Mouse (Mus musculus): ENCODE measurements around the gene Zfp385c. TPM values are rescaled to one million over a fixed set of nuclear protein-coding genes. Genes with fewer than 3 reads are reported as not detected.

The Zfp385c gene
- polyA plus RNA-seq, 1 experiment from 2014 or later: 0.26 TPM

DNA sequence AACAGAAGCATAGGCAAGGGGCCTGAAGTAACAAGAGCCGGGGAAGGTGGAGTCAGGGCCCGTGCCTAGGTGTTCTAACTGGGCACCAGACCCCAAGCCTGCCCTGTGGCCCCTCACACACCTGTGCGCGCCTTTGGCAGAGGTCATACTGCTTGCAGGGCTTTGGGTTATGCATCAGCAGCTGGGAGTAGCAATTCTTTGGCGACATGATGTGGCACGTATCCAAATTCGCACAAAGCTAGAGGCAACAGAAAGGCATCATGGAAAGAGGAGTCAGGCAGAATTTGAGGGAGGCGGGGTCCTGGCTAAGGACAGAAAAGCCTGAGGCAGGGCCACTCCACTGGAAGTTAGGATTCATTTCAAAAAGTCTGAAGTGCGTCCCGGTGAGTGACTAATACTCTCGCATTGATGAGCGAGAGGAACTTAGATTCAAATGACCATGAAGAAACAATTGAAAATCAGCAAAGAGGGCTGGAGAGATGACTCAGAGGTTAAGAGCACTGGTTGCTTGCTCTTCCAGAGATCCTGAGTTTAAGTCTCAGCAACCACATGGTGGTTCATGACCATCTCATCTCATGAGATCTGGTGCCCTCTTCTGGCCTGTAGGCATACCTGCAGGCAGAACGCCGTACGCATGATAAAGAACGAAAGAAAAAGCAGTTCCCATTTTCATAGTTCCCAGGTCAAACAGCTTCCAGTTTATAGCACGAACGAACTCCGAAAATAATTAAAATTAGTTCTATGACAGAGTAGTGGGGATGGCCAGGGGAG, 10.0 kb upstream of the Zfp385c start:
- Histone ChIP-seq H3K36me3 (ENCODE audit: control insufficient read depth, insufficient read depth, low read length) (peaks cover 8% of the 10 kb centered on the region), H3K4me3 (ENCODE audit: low read length) (peak overlapping the region; percentile 31), H3K9me3 (ENCODE audit: control insufficient read depth, low read length) (no peaks in the 10 kb centered on the region), H3K4me2 (ENCODE audit: low read depth, low read length) (peak overlapping the region; percentile 55), H3K9ac (ENCODE audit: low read length) (no peak overlapping the region), H3K27ac (ENCODE audit: low read length) (no peak overlapping the region), H3K27me3 (ENCODE audit: control insufficient read depth, insufficient read depth, low read depth, low read length) (no peaks in the 10 kb centered on the region), H3K4me1 (replicated peaks; ENCODE audit: control insufficient read depth, insufficient read depth, low read length) (peaks cover 6% of the 10 kb centered on the region)
- WGBS: 37% methylated on average over 19 of the region's 19 CpGs
- ATAC-seq (ENCODE audit: low read depth): 0 out of 2 replicates have a peak, but pooled peaks have one; percentile 12

DNA sequence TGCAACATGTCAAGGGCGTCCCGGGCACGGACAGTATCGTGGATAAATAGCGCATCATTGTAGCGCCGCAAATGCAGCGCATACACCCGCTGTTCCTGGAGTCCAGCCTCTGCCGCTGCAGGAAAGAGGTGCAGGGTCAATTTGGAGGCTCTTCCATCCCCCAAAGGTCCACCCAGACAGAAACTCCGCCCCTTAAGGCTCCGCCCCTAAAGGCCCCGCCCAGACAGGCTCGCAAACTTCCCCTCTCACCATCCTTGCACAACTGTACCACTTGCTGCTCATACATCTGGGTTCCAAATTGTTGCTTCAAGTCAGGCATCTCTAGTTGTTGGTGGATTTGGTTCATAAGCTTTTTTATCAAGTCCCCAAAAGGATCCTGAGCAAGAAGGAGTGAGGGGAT, 9.0 kb upstream of the Zfp385c start:
- 6% methylated on average over 14 of the region's 14 CpGs for WGBS
- H3K27ac ChIP-seq (ENCODE audit: low read length): no peak overlapping the region

DNA sequence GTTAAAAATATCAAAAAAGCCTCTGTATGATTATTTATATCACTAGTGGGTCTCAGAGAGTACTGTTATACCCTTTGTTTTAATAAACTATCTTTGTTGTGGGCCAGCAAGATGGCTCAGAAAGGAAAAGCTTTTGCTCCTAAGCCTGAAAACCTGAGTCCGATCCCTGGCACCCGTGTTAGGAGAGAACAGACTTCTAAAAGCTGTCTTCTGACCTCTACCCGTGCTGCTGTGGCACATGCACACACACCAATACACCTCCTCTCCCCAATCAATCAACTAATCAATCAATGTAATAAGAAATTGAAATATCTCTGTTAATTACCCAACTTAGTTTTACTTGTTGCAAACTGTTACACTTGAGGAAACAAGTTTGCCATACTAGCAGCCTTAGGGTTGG, 8.5 kb upstream of the Zfp385c start:
- ATAC-seq (ENCODE audit: low read depth): no peak
- Histone ChIP-seq H3K27ac (ENCODE audit: low read length) (no peak overlapping the region), H3K9ac (ENCODE audit: low read length) (no peak overlapping the region), H3K4me3 (ENCODE audit: low read length) (no peak overlapping the region), H3K4me2 (ENCODE audit: low read depth, low read length) (peak overlapping the region; percentile 32), H3K27me3 (ENCODE audit: control insufficient read depth, insufficient read depth, low read depth, low read length) (no peaks in the 10 kb centered on the region), H3K36me3 (ENCODE audit: control insufficient read depth, insufficient read depth, low read length) (no peaks in the 10 kb centered on the region; the same call in 1 of the 2 replicates), H3K4me1 (replicated peaks; ENCODE audit: control insufficient read depth, insufficient read depth, low read length) (peaks cover 6% of the 10 kb centered on the region), H3K9me3 (ENCODE audit: control insufficient read depth, low read length) (no peaks in the 10 kb centered on the region)
- 75% methylated on average over 3 of the region's 3 CpGs for WGBS

More for the DNA sequence above, 9.0 kb upstream of the Zfp385c start:
- Histone ChIP-seq H3K9ac (ENCODE audit: low read length) (no peak overlapping the region), H3K4me3 (ENCODE audit: low read length) (peak overlapping the region; percentile 29), H3K4me2 (ENCODE audit: low read depth, low read length) (peak overlapping the region; percentile 32), H3K36me3 (ENCODE audit: control insufficient read depth, insufficient read depth, low read length) (no peaks in the 10 kb centered on the region; the same call in 1 of the 2 replicates), H3K9me3 (ENCODE audit: control insufficient read depth, low read length) (no peaks in the 10 kb centered on the region), H3K27me3 (ENCODE audit: control insufficient read depth, insufficient read depth, low read depth, low read length) (no peaks in the 10 kb centered on the region), H3K4me1 (replicated peaks; ENCODE audit: control insufficient read depth, insufficient read depth, low read length) (peaks cover 6% of the 10 kb centered on the region)
- ATAC-seq (ENCODE audit: low read depth): peak; percentile 56; the same call in 1 of the 2 replicates

DNA sequence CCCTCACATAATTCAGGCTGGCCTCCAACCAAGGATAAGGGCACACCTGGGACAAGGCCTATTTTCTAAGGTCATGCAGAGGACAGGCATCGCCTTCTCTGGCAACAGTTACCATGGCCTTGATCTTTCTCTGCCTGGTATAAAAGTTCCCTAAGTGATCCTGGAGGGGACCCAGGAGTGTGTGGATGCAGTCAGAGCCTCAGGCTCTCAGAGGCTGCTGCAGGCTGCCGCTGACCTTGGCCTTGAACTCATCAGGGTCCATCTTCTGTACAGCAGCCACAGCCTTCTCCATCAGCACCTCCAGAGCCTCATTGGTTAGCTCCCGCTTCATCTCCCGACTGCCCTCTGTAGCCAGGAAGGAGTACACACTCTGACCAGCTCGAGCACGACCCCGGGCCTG, 5.7 kb upstream of the Zfp385c start:
- no peaks in the 10 kb centered on the region for H3K36me3 ChIP-seq (ENCODE audit: control insufficient read depth, insufficient read depth, low read length)
- 72% methylated on average over 7 of the region's 7 CpGs for WGBS
- H3K4me2 ChIP-seq (ENCODE audit: low read depth, low read length): no peak overlapping the region
- H3K9ac ChIP-seq (ENCODE audit: low read length): no peak overlapping the region
- H3K4me3 ChIP-seq (ENCODE audit: low read length): no peak overlapping the region
- peaks cover 4% of the 10 kb centered on the region for H3K4me1 ChIP-seq (replicated peaks; ENCODE audit: control insufficient read depth, insufficient read depth, low read length)
- no peak overlapping the region for H3K27ac ChIP-seq (ENCODE audit: low read length)
- no peaks in the 10 kb centered on the region for H3K9me3 ChIP-seq (ENCODE audit: control insufficient read depth, low read length)
- no peaks in the 10 kb centered on the region for H3K27me3 ChIP-seq (ENCODE audit: control insufficient read depth, insufficient read depth, low read depth, low read length)
- no peak for ATAC-seq (ENCODE audit: low read depth)

DNA sequence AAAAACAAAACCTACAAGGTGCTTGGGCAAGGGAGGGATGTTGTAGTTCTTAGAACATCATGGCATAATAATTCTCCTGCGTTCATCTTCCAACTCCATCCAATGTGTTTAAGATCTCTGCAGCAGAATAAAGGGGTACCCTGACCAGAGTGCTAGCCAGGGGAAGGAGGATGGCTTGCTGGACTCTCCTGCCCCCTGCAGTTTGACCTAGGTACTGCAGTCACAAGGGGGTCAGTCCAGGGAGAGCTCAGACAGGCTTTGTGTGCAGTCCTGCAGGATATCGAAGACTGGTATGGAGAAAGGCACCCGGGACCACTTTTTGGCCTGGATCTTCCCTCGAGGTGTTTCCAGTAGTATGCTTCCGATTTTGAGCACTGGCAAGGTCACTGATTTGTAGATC, 2.7 kb upstream of the Zfp385c start:
- no peak overlapping the region for H3K27ac ChIP-seq (ENCODE audit: low read length)

DNA sequence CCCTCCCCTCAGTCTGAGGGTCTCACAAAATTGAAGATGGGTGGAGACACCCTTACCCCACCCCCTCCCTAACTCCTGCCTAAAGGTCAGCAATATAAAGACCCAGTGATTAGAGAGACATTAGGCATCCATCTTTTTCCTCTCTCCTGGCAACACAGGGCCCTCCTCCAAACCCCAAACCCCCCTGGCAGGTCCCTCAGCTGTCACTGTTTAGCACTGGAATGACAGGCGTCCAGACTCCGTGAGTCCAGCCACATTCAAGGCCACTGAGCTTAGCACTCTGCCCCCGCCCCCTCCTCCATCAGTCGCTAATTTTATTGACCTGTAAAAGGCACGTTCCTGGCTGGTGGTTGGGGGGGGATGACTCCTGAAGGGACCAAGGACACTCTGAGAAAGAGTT, 899 bp upstream of the Zfp385c start:
- WGBS: 26% methylated on average over 5 of the region's 5 CpGs
- Histone ChIP-seq H3K9ac (ENCODE audit: low read length) (no peak overlapping the region), H3K27ac (ENCODE audit: low read length) (no peak overlapping the region), H3K4me2 (ENCODE audit: low read depth, low read length) (no peak overlapping the region), H3K4me3 (ENCODE audit: low read length) (no peak overlapping the region), H3K4me1 (replicated peaks; ENCODE audit: control insufficient read depth, insufficient read depth, low read length) (peaks cover 7% of the 10 kb centered on the region; the same call in 1 of the 2 replicates), H3K27me3 (ENCODE audit: control insufficient read depth, insufficient read depth, low read depth, low read length) (peaks cover 13% of the 10 kb centered on the region; the same call in 1 of the 2 replicates), H3K9me3 (ENCODE audit: control insufficient read depth, low read length) (no peaks in the 10 kb centered on the region), H3K36me3 (ENCODE audit: control insufficient read depth, insufficient read depth, low read length) (no peaks in the 10 kb centered on the region)
- ATAC-seq (ENCODE audit: low read depth): no peak

More for the DNA sequence above, 2.7 kb upstream of the Zfp385c start:
- ATAC-seq (ENCODE audit: low read depth): no peak
- 28% methylated on average over 5 of the region's 5 CpGs for WGBS
- Histone ChIP-seq H3K4me1 (replicated peaks; ENCODE audit: control insufficient read depth, insufficient read depth, low read length) (peaks cover 7% of the 10 kb centered on the region; the same call in 1 of the 2 replicates), H3K9me3 (ENCODE audit: control insufficient read depth, low read length) (no peaks in the 10 kb centered on the region), H3K27me3 (ENCODE audit: control insufficient read depth, insufficient read depth, low read depth, low read length) (peaks cover 13% of the 10 kb centered on the region; the same call in 1 of the 2 replicates), H3K4me3 (ENCODE audit: low read length) (no peak overlapping the region), H3K9ac (ENCODE audit: low read length) (no peak overlapping the region), H3K4me2 (ENCODE audit: low read depth, low read length) (no peak overlapping the region), H3K36me3 (ENCODE audit: control insufficient read depth, insufficient read depth, low read length) (no peaks in the 10 kb centered on the region)

DNA sequence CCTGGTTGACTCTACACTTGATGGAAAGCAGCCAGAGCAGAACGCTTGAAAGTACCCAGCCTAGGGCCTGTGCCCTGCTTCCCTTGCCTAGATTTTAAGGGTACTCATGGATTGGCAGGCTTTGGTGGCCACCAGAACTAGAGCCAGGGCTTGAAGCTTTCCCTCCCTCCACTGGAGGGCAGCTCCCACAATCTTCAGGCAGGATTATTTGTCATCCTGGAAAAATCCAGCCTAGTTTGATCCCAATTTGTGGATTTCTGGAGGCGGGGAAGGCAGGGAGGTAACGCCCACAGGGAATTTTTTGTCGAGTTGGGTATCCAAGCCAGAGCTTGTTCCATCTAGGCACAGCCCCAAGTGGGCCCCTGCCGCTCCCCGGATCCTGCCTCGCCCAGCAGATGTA, 1.9 kb downstream of the Zfp385c start:
- H3K9ac ChIP-seq (ENCODE audit: low read length): no peak overlapping the region
- no peak overlapping the region for H3K27ac ChIP-seq (ENCODE audit: low read length)
- no peak overlapping the region for H3K4me3 ChIP-seq (ENCODE audit: low read length)
- WGBS: 67% methylated on average over 7 of the region's 7 CpGs
- no peaks in the 10 kb centered on the region for H3K36me3 ChIP-seq (ENCODE audit: control insufficient read depth, insufficient read depth, low read length)
- H3K27me3 ChIP-seq (ENCODE audit: control insufficient read depth, insufficient read depth, low read depth, low read length): peaks cover 13% of the 10 kb centered on the region; the same call in 1 of the 2 replicates
- no peak overlapping the region for H3K4me2 ChIP-seq (ENCODE audit: low read depth, low read length)
- peaks cover 7% of the 10 kb centered on the region; the same call in 1 of the 2 replicates for H3K4me1 ChIP-seq (replicated peaks; ENCODE audit: control insufficient read depth, insufficient read depth, low read length)
- no peaks in the 10 kb centered on the region for H3K9me3 ChIP-seq (ENCODE audit: control insufficient read depth, low read length)
- ATAC-seq (ENCODE audit: low read depth): no peak

DNA sequence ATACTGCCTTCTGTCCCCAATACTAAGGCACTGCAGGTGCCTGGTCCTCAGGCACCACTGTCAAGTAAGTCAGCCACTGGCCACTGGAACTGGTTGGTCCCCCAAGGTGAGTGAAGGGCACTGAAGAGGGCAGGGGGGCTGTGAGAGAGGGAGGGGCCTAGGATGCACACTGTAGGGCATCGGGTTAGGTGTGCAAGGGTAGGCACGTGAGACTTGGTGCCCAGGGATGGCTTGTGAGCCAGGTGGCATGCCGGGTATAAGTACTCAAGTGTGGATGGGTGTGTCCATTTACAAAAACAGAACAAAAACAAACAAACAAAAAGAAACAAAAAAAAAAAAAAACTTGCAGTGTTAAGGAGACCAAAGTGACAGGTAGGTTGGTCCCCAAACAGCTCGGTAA, 3.8 kb downstream of the Zfp385c start:
- Histone ChIP-seq H3K9ac (ENCODE audit: low read length) (no peak overlapping the region), H3K27me3 (ENCODE audit: control insufficient read depth, insufficient read depth, low read depth, low read length) (peaks cover 13% of the 10 kb centered on the region; the same call in 1 of the 2 replicates), H3K4me3 (ENCODE audit: low read length) (no peak overlapping the region), H3K4me2 (ENCODE audit: low read depth, low read length) (no peak overlapping the region), H3K36me3 (ENCODE audit: control insufficient read depth, insufficient read depth, low read length) (no peaks in the 10 kb centered on the region), H3K4me1 (replicated peaks; ENCODE audit: control insufficient read depth, insufficient read depth, low read length) (peaks cover 7% of the 10 kb centered on the region; the same call in 1 of the 2 replicates), H3K9me3 (ENCODE audit: control insufficient read depth, low read length) (no peaks in the 10 kb centered on the region), H3K27ac (ENCODE audit: low read length) (no peak overlapping the region)
- 69% methylated on average over 4 of the region's 4 CpGs for WGBS
- no peak for ATAC-seq (ENCODE audit: low read depth)

DNA sequence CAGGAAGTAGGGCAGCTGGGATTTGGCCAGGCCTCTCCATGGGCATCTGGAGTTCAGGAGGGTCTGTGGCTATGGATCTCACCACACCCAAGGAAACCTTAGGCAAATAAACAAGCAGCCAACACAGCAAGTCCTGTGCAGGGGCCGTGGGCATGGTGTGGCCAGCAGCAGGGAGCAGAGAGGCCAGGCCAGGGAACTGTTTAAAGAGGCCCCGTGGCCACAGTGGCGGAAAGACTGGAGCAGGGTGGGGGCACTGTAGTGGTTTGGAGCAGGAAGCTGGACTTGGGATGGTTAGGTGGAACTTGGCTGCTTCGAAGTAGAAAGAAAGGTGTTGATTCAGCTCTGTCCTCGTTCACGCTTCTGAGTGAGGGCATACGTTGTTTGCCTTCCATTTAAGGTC, 5.0 kb downstream of the Zfp385c start:
- 52% methylated on average over 7 of the region's 7 CpGs for WGBS
- Histone ChIP-seq H3K27ac (ENCODE audit: low read length) (no peak overlapping the region), H3K9ac (ENCODE audit: low read length) (no peak overlapping the region), H3K27me3 (ENCODE audit: control insufficient read depth, insufficient read depth, low read depth, low read length) (peaks cover 10% of the 10 kb centered on the region; the same call in 1 of the 2 replicates), H3K4me1 (replicated peaks; ENCODE audit: control insufficient read depth, insufficient read depth, low read length) (peaks cover 4% of the 10 kb centered on the region; the same call in 1 of the 2 replicates), H3K9me3 (ENCODE audit: control insufficient read depth, low read length) (no peaks in the 10 kb centered on the region), H3K36me3 (ENCODE audit: control insufficient read depth, insufficient read depth, low read length) (no peaks in the 10 kb centered on the region), H3K4me3 (ENCODE audit: low read length) (no peak overlapping the region), H3K4me2 (ENCODE audit: low read depth, low read length) (no peak overlapping the region)
- ATAC-seq (ENCODE audit: low read depth): no peak
